Mouse (Mus musculus): ENCODE measurements around the gene Slc2a12. TPM values are rescaled to one million over a fixed set of nuclear protein-coding genes. Genes with fewer than 3 reads are reported as not detected.

Gene Slc2a12
- total and polyA plus RNA-seq, 2 experiments from 2014 or later = 7.9 to 10.0 TPM

DNA sequence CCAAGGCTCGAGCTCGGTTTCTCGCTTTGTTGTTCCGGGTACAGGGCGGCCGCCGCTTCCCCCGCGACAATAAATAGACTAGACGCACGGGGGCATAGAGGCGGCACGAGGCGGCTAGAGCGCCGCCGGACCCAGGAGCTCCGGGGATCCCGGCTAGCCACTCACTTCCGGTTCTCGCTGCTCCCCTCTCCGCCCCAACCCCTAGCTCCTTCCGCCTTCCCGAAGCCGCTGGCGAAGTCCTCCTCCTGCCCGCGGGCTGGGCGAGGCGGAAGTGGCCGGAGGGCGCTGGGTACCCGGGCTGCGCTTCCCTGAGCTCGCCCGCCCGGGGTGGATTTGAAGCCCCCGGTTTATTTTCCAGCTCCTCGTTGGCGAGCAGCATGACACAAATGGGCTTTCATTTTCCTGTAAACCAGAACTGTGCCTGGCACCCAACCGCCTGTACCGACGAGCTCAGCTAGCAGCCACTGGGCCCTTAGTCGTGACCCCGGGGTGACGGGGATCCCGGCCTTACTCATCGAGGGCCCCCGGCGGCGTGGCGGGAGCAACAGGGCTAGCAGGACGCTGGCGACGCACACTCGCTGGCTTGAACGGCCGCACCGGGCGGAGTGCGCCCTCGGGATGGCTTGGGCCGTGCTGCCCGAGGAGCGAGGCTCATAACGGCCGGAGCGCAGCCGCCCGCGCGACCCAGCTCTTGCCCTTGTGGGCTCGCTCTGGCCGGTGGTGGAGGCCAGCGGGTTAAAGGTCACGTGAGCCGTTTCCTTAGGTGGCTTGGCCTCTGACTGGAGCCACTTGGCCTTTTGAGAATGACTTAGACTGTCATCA, 86.7 kb downstream of the Slc2a12 start, which contains the start of gene Tbpl1:
Gene Tbpl1, minus strand, starts transcription at position 667 of the 822 bp plus-strand sequence.
- peak within 1 kb of the TSS; percentile 68 for H3K4me2 ChIP-seq (ENCODE audit: low read depth, low read length)
- ATAC-seq = peak; percentile 99
- H3K9me3 ChIP-seq (ENCODE audit: low read length) = no peaks in the 10 kb centered on the region
- peak; percentile 98 for DNase-seq (ENCODE audit: low spot score)
- no peaks in the 10 kb centered on the region for H3K36me3 ChIP-seq (ENCODE audit: insufficient read depth, low read length)
- no peaks in the 10 kb centered on the region for H3K27me3 ChIP-seq (ENCODE audit: insufficient read depth, low read length)
- H3K4me3 ChIP-seq (ENCODE audit: low read length) = peak within 1 kb of the TSS; percentile 94
- 1% methylated on average over 77 of the region's 77 CpGs for WGBS
- peak within 1 kb of the TSS; percentile 96 for H3K27ac ChIP-seq
- peak; percentile 37; the same call in 1 of the 2 replicates for TF ChIP-seq CTCF (IDR thresholded peaks at IDR 0.05; ENCODE audit: low read depth)
- H3K4me1 ChIP-seq (ENCODE audit: insufficient read depth, low read length) = peaks cover 10% of the 10 kb centered on the region
- peak within 1 kb of the TSS; percentile 96 for H3K9ac ChIP-seq (replicated peaks; ENCODE audit: low read length)

DNA sequence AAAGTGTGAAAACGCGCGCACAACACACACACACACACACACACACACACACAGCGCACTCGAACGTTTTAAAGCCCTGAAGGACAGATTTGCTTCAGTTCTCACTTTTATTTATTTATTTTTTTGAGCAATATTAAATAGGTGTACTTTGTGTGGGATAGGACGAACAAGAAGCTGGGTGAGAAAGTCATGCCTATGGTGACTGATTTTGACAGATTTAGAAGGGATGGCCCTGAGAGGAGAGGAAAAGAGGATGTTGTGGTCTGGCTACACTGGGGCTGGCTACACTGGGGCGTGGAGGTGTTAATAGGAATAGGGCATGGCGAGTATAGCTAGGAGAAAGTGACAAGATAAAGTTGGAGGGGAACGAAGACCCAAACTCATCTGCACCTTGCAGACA, 87.4 kb downstream of the Slc2a12 start:
- TF ChIP-seq CTCF (IDR thresholded peaks at IDR 0.05; ENCODE audit: low read depth) = no peak
- Histone ChIP-seq H3K9ac (replicated peaks; ENCODE audit: low read length) (peak overlapping the region; percentile 96), H3K27ac (peak overlapping the region; percentile 96), H3K36me3 (ENCODE audit: insufficient read depth, low read length) (no peaks in the 10 kb centered on the region), H3K4me1 (ENCODE audit: insufficient read depth, low read length) (peaks cover 10% of the 10 kb centered on the region), H3K4me3 (ENCODE audit: low read length) (peak overlapping the region; percentile 94), H3K4me2 (ENCODE audit: low read depth, low read length) (peak overlapping the region; percentile 68), H3K27me3 (ENCODE audit: insufficient read depth, low read length) (no peaks in the 10 kb centered on the region), H3K9me3 (ENCODE audit: low read length) (no peaks in the 10 kb centered on the region)
- no peak for DNase-seq (ENCODE audit: low spot score)
- ATAC-seq = no peak
- 51% methylated on average over 10 of the region's 10 CpGs for WGBS

DNA sequence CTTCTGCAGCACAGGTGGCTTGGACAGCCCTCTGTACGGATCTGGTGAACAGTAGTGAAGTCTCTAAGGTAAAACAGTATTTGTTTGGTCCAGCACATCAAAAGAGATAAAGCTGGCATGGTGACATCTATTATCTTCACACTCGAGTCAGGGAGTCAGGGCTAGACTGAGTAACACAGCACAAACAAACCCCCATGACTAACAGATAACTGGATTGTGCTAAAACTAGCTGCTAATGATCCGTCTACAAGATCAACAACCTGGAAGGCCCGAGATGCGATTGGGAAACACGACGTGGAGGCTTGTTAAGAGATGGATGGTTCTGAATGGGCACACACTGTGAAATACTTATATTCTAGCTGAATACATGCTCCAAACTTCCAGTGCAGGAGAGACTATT, 101.1 kb downstream of the Slc2a12 start:
- H3K9ac ChIP-seq (replicated peaks; ENCODE audit: low read length) = no peak overlapping the region
- H3K4me1 ChIP-seq (ENCODE audit: insufficient read depth, low read length) = no peaks in the 10 kb centered on the region
- no peak overlapping the region for H3K4me3 ChIP-seq (ENCODE audit: low read length)
- WGBS = 37% methylated on average over 7 of the region's 7 CpGs
- H3K36me3 ChIP-seq (ENCODE audit: insufficient read depth, low read length) = no peaks in the 10 kb centered on the region
- no peak for TF ChIP-seq CTCF (IDR thresholded peaks at IDR 0.05; ENCODE audit: low read depth)
- H3K4me2 ChIP-seq (ENCODE audit: low read depth, low read length) = no peak overlapping the region
- H3K27ac ChIP-seq = peak overlapping the region; percentile 81
- ATAC-seq (peak; percentile 2), DNase-seq (ENCODE audit: low spot score) (peak; percentile 32)
- H3K9me3 ChIP-seq (ENCODE audit: low read length) = no peaks in the 10 kb centered on the region
- H3K27me3 ChIP-seq (ENCODE audit: insufficient read depth, low read length) = no peaks in the 10 kb centered on the region

DNA sequence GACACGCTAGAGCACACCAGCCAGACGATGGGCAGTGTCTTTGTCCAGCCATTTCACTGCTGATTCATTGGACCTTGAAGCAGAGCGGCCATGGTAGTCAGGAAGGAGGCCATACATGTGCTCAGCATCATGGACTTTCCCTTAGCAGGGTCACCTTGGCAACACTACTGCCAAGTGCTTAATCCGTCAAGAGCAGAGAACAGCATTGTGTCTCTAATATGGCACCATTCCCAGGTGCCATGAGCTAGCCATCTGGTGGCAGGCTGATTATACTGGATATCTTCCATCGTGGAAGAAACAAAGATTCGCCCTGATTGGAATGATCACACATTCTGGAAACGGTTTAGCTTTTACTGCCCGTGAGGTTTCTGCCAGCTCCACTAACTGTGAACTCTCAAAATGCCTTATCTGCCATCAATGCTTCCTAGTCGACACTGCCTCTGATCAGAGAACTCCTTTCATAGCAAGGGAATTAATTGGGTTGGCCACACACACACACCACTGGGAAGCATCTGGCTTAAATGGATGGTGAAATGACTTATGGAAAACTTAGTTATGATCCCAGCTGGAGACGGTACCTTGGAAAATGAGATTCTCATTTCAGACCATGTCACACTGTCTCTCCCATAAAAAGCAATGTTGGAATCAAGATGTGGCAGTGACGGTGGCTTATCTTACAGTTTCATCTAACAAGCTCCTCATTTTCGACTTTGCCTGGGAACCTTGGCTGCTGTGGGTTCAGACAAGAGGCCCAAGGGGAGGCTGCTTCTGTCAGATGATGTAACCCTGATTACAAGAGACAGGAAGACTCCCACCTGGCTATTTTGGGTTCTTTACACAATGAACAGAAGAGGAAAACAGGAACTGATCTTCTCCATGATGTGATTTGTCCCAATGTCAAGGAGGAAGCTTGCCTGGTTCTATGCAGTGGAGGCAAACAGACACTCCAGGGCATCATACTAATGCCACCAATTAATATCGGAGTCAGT, 101.8 kb downstream of the Slc2a12 start:
- H3K27ac ChIP-seq = peak overlapping the region; percentile 81
- ATAC-seq (peak; percentile 99), DNase-seq (ENCODE audit: low spot score) (peak; percentile 94)
- no peaks in the 10 kb centered on the region for H3K9me3 ChIP-seq (ENCODE audit: low read length)
- H3K4me1 ChIP-seq (ENCODE audit: insufficient read depth, low read length) = no peaks in the 10 kb centered on the region
- WGBS = 25% methylated on average over 13 of the region's 13 CpGs
- 0 out of 2 replicates have a peak overlapping the region, but pooled peaks have one; percentile 5 for H3K9ac ChIP-seq (replicated peaks; ENCODE audit: low read length)
- H3K27me3 ChIP-seq (ENCODE audit: insufficient read depth, low read length) = no peaks in the 10 kb centered on the region
- TF ChIP-seq CTCF (IDR thresholded peaks at IDR 0.05; ENCODE audit: low read depth) = no peak; the same call in 1 of the 2 replicates
- 0 out of 2 replicates have a peak overlapping the region, but pooled peaks have one; percentile 10 for H3K4me2 ChIP-seq (ENCODE audit: low read depth, low read length)
- no peak overlapping the region for H3K4me3 ChIP-seq (ENCODE audit: low read length)
- H3K36me3 ChIP-seq (ENCODE audit: insufficient read depth, low read length) = no peaks in the 10 kb centered on the region

DNA sequence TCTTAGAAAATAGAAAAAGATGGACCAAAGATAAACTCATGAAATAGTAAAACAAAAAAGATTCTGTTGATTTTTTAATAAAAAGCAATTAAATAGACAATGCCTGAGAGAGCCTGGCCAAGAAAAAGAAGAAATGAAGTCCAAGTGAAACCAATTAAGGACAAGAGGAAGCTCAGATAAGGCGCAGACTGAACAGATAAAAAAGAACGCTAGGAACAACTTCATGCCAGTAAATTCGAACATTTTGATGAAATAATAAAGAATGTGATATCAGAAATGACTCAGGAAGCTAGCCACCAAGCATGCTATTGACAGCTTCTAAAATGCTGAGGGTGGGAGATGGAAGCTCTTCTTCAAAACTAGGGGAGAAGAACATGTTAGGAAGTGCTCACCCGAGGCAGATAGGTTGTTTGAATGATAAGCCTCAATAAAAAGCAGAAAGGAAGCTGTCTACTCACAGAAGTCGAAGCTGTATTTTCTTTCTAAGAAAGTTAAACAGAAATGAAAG, 106.4 kb downstream of the Slc2a12 start:
- no peak overlapping the region for H3K9ac ChIP-seq (replicated peaks; ENCODE audit: low read length)
- TF ChIP-seq CTCF (IDR thresholded peaks at IDR 0.05; ENCODE audit: low read depth) = no peak
- H3K4me1 ChIP-seq (ENCODE audit: insufficient read depth, low read length) = no peaks in the 10 kb centered on the region
- H3K4me3 ChIP-seq (ENCODE audit: low read length) = no peak overlapping the region
- no peaks in the 10 kb centered on the region for H3K9me3 ChIP-seq (ENCODE audit: low read length)
- 69% methylated on average over 5 of the region's 5 CpGs for WGBS
- no peaks in the 10 kb centered on the region for H3K27me3 ChIP-seq (ENCODE audit: insufficient read depth, low read length)
- no peaks in the 10 kb centered on the region for H3K36me3 ChIP-seq (ENCODE audit: insufficient read depth, low read length)
- H3K4me2 ChIP-seq (ENCODE audit: low read depth, low read length) = no peak overlapping the region
- ATAC-seq = no peak
- DNase-seq (ENCODE audit: low spot score) = no peak
- no peak overlapping the region for H3K27ac ChIP-seq

Small RNA genes lying within 50 kb of the gene (microRNA-seq; reads per million reads assigned to microRNA genes)
- gene Mir7663 = 0 to 1.4 reads per million in 2 experiments

Other genes starting within 250 kb of the Slc2a12 start
- 30.1 and 39.6 TPM in 2 replicates for gene Tbpl1, start 86.9 kb downstream of the Slc2a12 start, total RNA-seq (2014; rRNA removed)
- 58.3 and 63.3 TPM in 2 replicates for gene Tbpl1, start 86.9 kb downstream of the Slc2a12 start, polyA plus RNA-seq (2015; fragmentation: Nextera tagmentation; extraction: Ambion mirVana)
- 0.47 TPM in 1 of 2 replicates, not detected in the other for gene Tcf21, start 175.2 kb downstream of the Slc2a12 start, total RNA-seq (2014; rRNA removed)
- 0.89 and 1.4 TPM in 2 replicates for gene Tcf21, start 175.2 kb downstream of the Slc2a12 start, polyA plus RNA-seq (2015; fragmentation: Nextera tagmentation; extraction: Ambion mirVana)

All from hindbrain, postnatal 0 days (tissue).